Mouse (Mus musculus) erythroblast, embryonic 14.5 days (primary cell): Measurements from ENCODE around the gene Plekha4. TPM values are rescaled to one million over a fixed set of nuclear protein-coding genes. Genes with fewer than 3 reads are reported as not detected.
"Not testable (repeated sequence)": the region's sequence is repeated elsewhere in the genome, so short reads cannot be mapped to it uniquely, and the experiment has no call there.

Source experiments
- H3K27me3 ChIP-seq: 2 replicates; pipeline ENCODE4 v1.6.1; 2012; ENCODE audit warnings: inconsistent platforms; ENCODE audit not compliant: control insufficient read depth
- H3K36me3 ChIP-seq: 2 replicates; pipeline ENCODE4 v1.6.1; 2012; ENCODE audit warnings: mild to moderate bottlenecking, inconsistent platforms; ENCODE audit not compliant: control insufficient read depth
- H3K4me1 ChIP-seq: 2 replicates; pipeline ENCODE4 v1.6.1; 2012; ENCODE audit warnings: inconsistent platforms; ENCODE audit not compliant: control insufficient read depth
- H3K4me3 ChIP-seq: replicated peaks from 2 replicates; pipeline ENCODE3; 2012; ENCODE audit warnings: moderate library complexity, mild to moderate bottlenecking, inconsistent platforms
- H3K9me3 ChIP-seq: 2 replicates; pipeline ENCODE4 v1.6.1; 2012; ENCODE audit warnings: low read length, inconsistent platforms, mixed read lengths; ENCODE audit not compliant: control insufficient read depth
- GATA1 ChIP-seq: IDR thresholded peaks from 2 replicates; pipeline ENCODE4 v1.6.1; 2012; ENCODE audit warnings: low read length, inconsistent platforms, mixed read lengths
- TAL1 ChIP-seq: IDR thresholded peaks from 3 replicates; pipeline ENCODE4 v1.6.1; 2012; ENCODE audit warnings: low read length, inconsistent platforms, mixed read lengths
- polyA plus RNA-seq: library from polyadenylated mRNA; stranded (reverse); fragments of >175 nt; gene quantifications from 2 replicates; pipeline ENCODE4 v1.2.3, GENCODE M21; 2012

The Plekha4 gene
- polyA plus RNA-seq, 1 experiment, result 1.0 TPM

GRCm38 (mm10) chr7:45498427-45498826 is 27.7 kb upstream of the Plekha4 start:
- Histone ChIP-seq H3K36me3 (peaks cover 100% of the 10 kb centered on the region), H3K9me3 (no peaks in the 10 kb centered on the region), H3K4me1 (peaks cover 19% of the 10 kb centered on the region), H3K4me3 (no peak overlapping the region), H3K27me3 (no peaks in the 10 kb centered on the region)
- no peak for TF ChIP-seq TAL1

- H3K4me3 ChIP-seq, result peak overlapping the region; percentile 79
- peaks cover 63% of the 10 kb centered on the region for H3K4me1 ChIP-seq
- H3K27me3 ChIP-seq, result no peaks in the 10 kb centered on the region
- no peaks in the 10 kb centered on the region for H3K9me3 ChIP-seq
- peaks cover 69% of the 10 kb centered on the region for H3K36me3 ChIP-seq
- TF ChIP-seq TAL1 (no peak), GATA1 (no peak)
Measured at GRCm38 (mm10) chr7:45507583-45507982, 18.5 kb upstream of the Plekha4 start.

GRCm38 (mm10) chr7:45508561-45508960 is 17.6 kb upstream of the Plekha4 start:
- Histone ChIP-seq H3K27me3 (no peaks in the 10 kb centered on the region), H3K4me1 (peaks cover 61% of the 10 kb centered on the region), H3K9me3 (no peaks in the 10 kb centered on the region), H3K4me3 (peak overlapping the region; percentile 79), H3K36me3 (peaks cover 60% of the 10 kb centered on the region)
- TF ChIP-seq TAL1, result peak; percentile 50; the same call in 2 of the 3 replicates
- peak; percentile 83 for TF ChIP-seq GATA1

GRCm38 (mm10) chr7:45509181-45509882 is 16.8 kb upstream of the Plekha4 start:
- Histone ChIP-seq H3K4me1 (peaks cover 64% of the 10 kb centered on the region), H3K27me3 (no peaks in the 10 kb centered on the region), H3K4me3 (peak overlapping the region; percentile 79), H3K36me3 (peaks cover 52% of the 10 kb centered on the region), H3K9me3 (no peaks in the 10 kb centered on the region)
- TF ChIP-seq TAL1, result no peak
- TF ChIP-seq GATA1, result no peak

- Histone ChIP-seq H3K9me3 (no peaks in the 10 kb centered on the region), H3K4me3 (peak within 1 kb of the TSS; percentile 79), H3K27me3 (no peaks in the 10 kb centered on the region), H3K4me1 (peaks cover 64% of the 10 kb centered on the region), H3K36me3 (peaks cover 44% of the 10 kb centered on the region)
- TF ChIP-seq TAL1 (no peak), GATA1 (peak; percentile 50; the same call in 1 of the 2 replicates)
Measured at GRCm38 (mm10) chr7:45509912-45510787, 16.0 kb upstream of the Plekha4 start, which contains the start of gene Nucb1. Gene Nucb1, minus strand, starts transcription at chr7:45510406.

DNA sequence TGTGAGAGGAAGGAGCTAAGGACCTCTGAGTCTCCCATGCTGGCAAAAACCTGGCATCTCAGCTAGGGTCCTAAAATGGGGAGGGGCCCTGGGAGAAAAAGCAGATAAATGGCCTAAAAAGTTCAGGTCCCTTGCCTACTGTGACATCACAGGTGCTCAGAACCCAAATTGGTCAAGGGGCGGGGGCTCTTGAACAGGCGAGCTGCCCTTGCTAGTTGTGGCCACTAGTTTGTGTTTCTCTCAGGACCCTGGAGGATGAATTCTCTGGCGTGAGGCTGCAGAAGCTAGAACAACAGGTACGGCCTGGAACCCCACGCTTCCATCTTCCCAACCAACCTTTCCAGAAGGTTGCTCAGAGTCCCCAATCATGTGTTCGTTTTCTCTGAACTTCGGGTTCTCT is 11.7 kb upstream of the Plekha4 start:
- Histone ChIP-seq H3K4me3 (no peak overlapping the region), H3K27me3 (no peaks in the 10 kb centered on the region), H3K4me1 (peaks cover 63% of the 10 kb centered on the region), H3K9me3 (no peaks in the 10 kb centered on the region), H3K36me3 (peaks cover 11% of the 10 kb centered on the region)
- TF ChIP-seq TAL1, result no peak
- no peak for TF ChIP-seq GATA1

- Histone ChIP-seq H3K4me1 (peaks cover 66% of the 10 kb centered on the region), H3K4me3 (peak overlapping the region; percentile 60), H3K36me3 (peaks cover 17% of the 10 kb centered on the region), H3K27me3 (no peaks in the 10 kb centered on the region), H3K9me3 (no peaks in the 10 kb centered on the region)
- TF ChIP-seq GATA1, result no peak
- no peak for TF ChIP-seq TAL1
Measured at GRCm38 (mm10) chr7:45515436-45515835, 10.7 kb upstream of the Plekha4 start.

DNA sequence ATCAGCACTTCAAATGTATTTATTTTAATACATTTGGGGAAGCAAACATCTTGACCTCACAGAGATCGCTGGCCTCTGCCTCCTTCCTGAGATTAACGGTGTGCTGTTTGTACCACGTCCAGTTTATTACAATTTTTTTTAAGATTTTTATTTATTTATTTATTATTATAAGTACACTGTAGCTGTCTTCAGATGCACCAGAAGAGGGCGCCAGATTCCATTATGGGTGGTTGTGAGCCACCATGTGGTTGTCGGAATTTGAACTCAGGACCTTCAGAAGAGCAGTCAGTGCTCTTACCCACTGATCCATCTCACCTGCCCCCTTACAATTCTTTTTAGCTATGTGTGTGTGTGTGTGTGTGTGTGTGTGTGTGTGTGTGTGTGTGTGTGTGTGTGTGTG is 9.3 kb upstream of the Plekha4 start:
- H3K4me3 ChIP-seq, H3K9me3 ChIP-seq, H3K27me3 ChIP-seq: not testable (repeated sequence)
- H3K4me1 ChIP-seq, result peaks cover 75% of the 10 kb centered on the region
- H3K36me3 ChIP-seq, result peaks cover 31% of the 10 kb centered on the region

DNA sequence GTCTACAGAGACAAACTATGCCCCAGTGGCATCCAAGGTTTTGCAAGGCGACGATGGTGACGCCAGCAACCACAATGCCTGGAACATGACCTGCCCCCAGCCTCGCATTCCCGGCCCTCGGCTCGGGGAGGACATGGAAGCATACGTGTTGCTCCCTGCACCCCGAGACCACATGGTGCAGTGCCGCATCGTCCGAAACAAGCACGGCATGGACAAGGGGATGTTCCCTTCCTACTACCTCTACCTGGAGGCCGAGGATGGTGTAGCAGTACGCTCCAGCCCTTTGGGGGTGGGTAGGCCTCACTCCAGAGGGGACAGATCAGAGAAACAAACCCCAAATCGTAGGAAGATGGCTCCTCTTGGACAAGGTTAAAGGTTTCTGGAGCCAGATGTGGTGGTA is 7.5 kb upstream of the Plekha4 start:
- H3K9me3 ChIP-seq, result peaks cover 2% of the 10 kb centered on the region; the same call in 1 of the 2 replicates
- peaks cover 83% of the 10 kb centered on the region for H3K4me1 ChIP-seq
- TF ChIP-seq GATA1 (no peak), TAL1 (no peak)

More for the DNA sequence above, 7.5 kb upstream of the Plekha4 start:
- Histone ChIP-seq H3K27me3 (no peaks in the 10 kb centered on the region), H3K36me3 (peaks cover 49% of the 10 kb centered on the region), H3K4me3 (peak overlapping the region; percentile 44)
